Mouse (Mus musculus) erythroid progenitor cell, adult 5-6 weeks (primary cell): ENCODE measurements around the gene Nufip1. TPM values are rescaled to one million over a fixed set of nuclear protein-coding genes. Genes with fewer than 3 reads are reported as not detected.
A peak's percentile ranks its signal among the peaks of the same experiment; 100 is the strongest.

Source experiments
- ATAC-seq: replicated peaks from 2 replicates; pipeline ENCODE4 v1.8.0; 2016; ENCODE audit warnings: moderate number of reproducible peaks, mild to moderate bottlenecking, moderate TSS enrichment, inconsistent platforms; ENCODE audit not compliant: poor library complexity, low FRiP score, severe bottlenecking
- total RNA-seq, 2 experiments: library from RNA; stranded (forward) in 1 of 2; stranded (reverse) in 1 of 2; fragments of 150-400 nt in 1 of 2; fragments of 186-747, 209-891 nt in 1 of 2; gene quantifications; 2 replicates each; pipeline versions ENCODE4 v1.2.3 to v1.2.4; 2015 to 2017; ENCODE audit warnings: low replicate concordance in 2 of 2

Nufip1 gene
- total RNA-seq (2015; ENCODE audit: low replicate concordance) (2.9 and 5.9 TPM in 2 replicates), total RNA-seq (2017; ENCODE audit: low replicate concordance) (3.0 and 5.7 TPM in 2 replicates)

GRCm38 (mm10) chr14:76110396-76111221 is at the start of gene Nufip1, which contains the start of gene Gpalpp1:
TSS of gene Nufip1 (plus strand) at chr14:76110891.
TSS of gene Gpalpp1 (minus strand) at chr14:76110760.
- ATAC-seq = peak; percentile 93

GRCm38 (mm10) chr14:76067237-76067636 is 43.5 kb upstream of the Nufip1 start:
- ATAC-seq = no peak

- no peak for ATAC-seq
Observed at GRCm38 (mm10) chr14:76068296-76068695, 42.4 kb upstream of the Nufip1 start.

- ATAC-seq = no peak
Observed at GRCm38 (mm10) chr14:76069296-76069695, 41.4 kb upstream of the Nufip1 start.

- ATAC-seq = no peak
Observed at GRCm38 (mm10) chr14:76072626-76073025, 38.1 kb upstream of the Nufip1 start.

- ATAC-seq = no peak
Observed at GRCm38 (mm10) chr14:76074206-76074605, 36.5 kb upstream of the Nufip1 start.

GRCm38 (mm10) chr14:76075721-76076120 is 35.0 kb upstream of the Nufip1 start:
- no peak for ATAC-seq

GRCm38 (mm10) chr14:76076602-76077001 is 34.1 kb upstream of the Nufip1 start:
- no peak for ATAC-seq

GRCm38 (mm10) chr14:76077088-76077491 is 33.6 kb upstream of the Nufip1 start:
- no peak for ATAC-seq

- no peak for ATAC-seq
Observed at GRCm38 (mm10) chr14:76081451-76081850, 29.2 kb upstream of the Nufip1 start.

GRCm38 (mm10) chr14:76082086-76082636 is 28.5 kb upstream of the Nufip1 start:
- no peak for ATAC-seq

GRCm38 (mm10) chr14:76084188-76084587 is 26.5 kb upstream of the Nufip1 start:
- ATAC-seq = no peak

GRCm38 (mm10) chr14:76097244-76097643 is 13.4 kb upstream of the Nufip1 start:
- no peak for ATAC-seq

- ATAC-seq = no peak
Observed at GRCm38 (mm10) chr14:76097815-76098214, 12.9 kb upstream of the Nufip1 start.

- ATAC-seq = no peak
Observed at GRCm38 (mm10) chr14:76099543-76099942, 11.1 kb upstream of the Nufip1 start.

- ATAC-seq = no peak
Observed at GRCm38 (mm10) chr14:76115744-76116143, 5.1 kb downstream of the Nufip1 start.

- no peak for ATAC-seq
Observed at GRCm38 (mm10) chr14:76118963-76119362, 8.3 kb downstream of the Nufip1 start.

- no peak for ATAC-seq
Observed at GRCm38 (mm10) chr14:76120472-76120871, 9.8 kb downstream of the Nufip1 start.

GRCm38 (mm10) chr14:76121901-76122662 is 11.4 kb downstream of the Nufip1 start:
- ATAC-seq = peak; percentile 74

- no peak for ATAC-seq
Observed at GRCm38 (mm10) chr14:76122663-76123058, 12.0 kb downstream of the Nufip1 start.
